Mouse (Mus musculus) gastrocnemius, adult 2 months (tissue): ENCODE measurements around the gene Ccdc61. TPM values are rescaled to one million over a fixed set of nuclear protein-coding genes. Genes with fewer than 3 reads are reported as not detected.

ENCODE experiments used
- DNase-seq: peaks from one replicate; pipeline ENCODE4 v3.0.0; 2022
- H3K27ac ChIP-seq: fragments of 200-600 bp; 2 replicates; pipeline ENCODE4 v1.8.1; 2022; ENCODE audit warnings: mild to moderate bottlenecking
- H3K4me3 ChIP-seq: fragments of 200-600 bp; 2 replicates; pipeline ENCODE4 v1.8.1; 2022; ENCODE audit warnings: mild to moderate bottlenecking, moderate library complexity
- CTCF ChIP-seq: fragments of 200-600 bp; IDR thresholded peaks from 2 replicates; pipeline ENCODE4 v1.8.1; 2022; ENCODE audit warnings: antibody characterized with exemption, mild to moderate bottlenecking, moderate library complexity
- intact Hi-C: fragments of 180-260 bp; cut with DNase I; formaldehyde crosslinking; loops from one replicate; pipeline ENCODE4 v1.15.1; 2025
- long read RNA-seq, 2 experiments: library from polyadenylated mRNA; stranded (forward); transcript quantifications; one replicate each; pipeline ENCODE4 v2.0.0; 2021
- total RNA-seq, 2 experiments: library from RNA; stranded (reverse); gene quantifications; 2 replicates each; pipeline ENCODE4 v1.2.3; 2021

Gene Ccdc61
- 1 to 10 TPM; 4.1 to 5.6 TPM for total RNA-seq
- long read RNA-seq, experiment 1, transcript Ccdc61-201 (14 exons, 2,022 nt), result major isoform, 6 of 15 reads
- long read RNA-seq, experiment 1, partial matches to known transcripts, result 1 of 15 reads
- long read RNA-seq, experiment 1, other reads (novel, unspliced or antisense), result 7 of 15 reads
- long read RNA-seq, experiment 2, transcript Ccdc61-201 (14 exons, 2,022 nt), result major isoform, 6 of 13 reads
- long read RNA-seq, experiment 2, partial matches to known transcripts, result 0 of 13 reads
- long read RNA-seq, experiment 2, other reads (novel, unspliced or antisense), result 7 of 13 reads

DNA sequence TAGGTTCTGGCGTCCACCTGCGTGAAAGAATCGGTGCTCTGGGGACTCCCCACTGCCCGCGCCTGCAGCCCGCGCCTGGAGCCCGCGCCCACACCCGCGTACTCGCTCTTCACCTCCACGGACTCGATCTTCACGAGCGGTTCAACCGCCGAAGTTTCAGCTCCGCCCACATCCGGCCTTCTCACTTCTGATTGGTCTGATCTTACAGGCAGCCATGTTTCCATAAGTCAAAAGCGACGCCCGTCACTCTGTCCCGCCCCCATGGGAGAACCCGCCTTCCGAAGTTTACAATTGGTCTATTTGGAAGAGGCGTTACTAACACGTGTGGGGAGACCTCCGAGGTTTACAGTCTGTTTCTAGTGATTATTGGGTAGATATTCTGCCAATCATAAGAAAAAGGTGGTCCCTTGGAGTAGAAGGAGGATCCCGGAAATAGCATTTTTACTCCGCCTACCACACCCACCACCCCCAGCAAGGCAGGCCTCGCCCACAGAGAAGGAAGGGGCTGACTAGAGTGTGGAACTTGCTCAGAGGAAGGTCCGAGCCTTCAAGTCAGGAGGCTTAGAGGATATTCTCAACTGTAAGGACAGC is at the start of gene Ccdc61:
Gene Ccdc61, minus strand, starts transcription at position 175 of the 591 bp plus-strand sequence.
- intact Hi-C loops, result no loop called here
- TF ChIP-seq CTCF, result no peak

DNA sequence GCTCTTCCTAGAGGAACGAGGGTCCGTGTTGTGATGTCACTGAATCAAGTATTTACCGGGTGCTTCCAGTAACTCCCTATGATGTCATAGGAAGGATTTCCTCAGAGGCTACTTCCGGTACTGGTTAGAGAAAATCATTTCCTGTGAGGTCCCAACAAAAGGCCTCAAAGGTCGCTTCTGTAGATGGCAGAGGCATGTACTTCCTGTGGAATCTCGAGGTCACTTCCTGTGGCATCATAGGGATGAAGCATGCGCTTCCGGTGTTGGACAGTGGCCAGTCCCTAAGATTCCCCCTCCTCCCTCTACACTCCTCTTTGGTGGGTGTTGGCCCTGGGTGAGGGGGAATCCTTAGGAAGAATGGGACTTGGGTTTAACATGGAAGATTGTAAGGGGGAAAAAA is 49.2 kb upstream of the Ccdc61 start:
- H3K27ac ChIP-seq, result peak overlapping the region; percentile 76

More for the DNA sequence above, at the start of gene Ccdc61:
- peak within 1 kb of the TSS; percentile 97 for H3K4me3 ChIP-seq
- peak within 1 kb of the TSS; percentile 81 for H3K27ac ChIP-seq
- DNase-seq, result peak; percentile 96

GRCm38 (mm10) chr7:18958384-18958766 is 48.2 kb upstream of the Ccdc61 start:
- peak overlapping the region; percentile 76 for H3K27ac ChIP-seq
- TF ChIP-seq CTCF, result no peak
- no peak for DNase-seq
- intact Hi-C loops, result no loop called here
- H3K4me3 ChIP-seq, result peak overlapping the region; percentile 81

More for the DNA sequence above, 49.2 kb upstream of the Ccdc61 start:
- H3K4me3 ChIP-seq, result no peak overlapping the region
- DNase-seq, result peak; percentile 27
- TF ChIP-seq CTCF, result no peak
- intact Hi-C loops, result no loop called here

DNA sequence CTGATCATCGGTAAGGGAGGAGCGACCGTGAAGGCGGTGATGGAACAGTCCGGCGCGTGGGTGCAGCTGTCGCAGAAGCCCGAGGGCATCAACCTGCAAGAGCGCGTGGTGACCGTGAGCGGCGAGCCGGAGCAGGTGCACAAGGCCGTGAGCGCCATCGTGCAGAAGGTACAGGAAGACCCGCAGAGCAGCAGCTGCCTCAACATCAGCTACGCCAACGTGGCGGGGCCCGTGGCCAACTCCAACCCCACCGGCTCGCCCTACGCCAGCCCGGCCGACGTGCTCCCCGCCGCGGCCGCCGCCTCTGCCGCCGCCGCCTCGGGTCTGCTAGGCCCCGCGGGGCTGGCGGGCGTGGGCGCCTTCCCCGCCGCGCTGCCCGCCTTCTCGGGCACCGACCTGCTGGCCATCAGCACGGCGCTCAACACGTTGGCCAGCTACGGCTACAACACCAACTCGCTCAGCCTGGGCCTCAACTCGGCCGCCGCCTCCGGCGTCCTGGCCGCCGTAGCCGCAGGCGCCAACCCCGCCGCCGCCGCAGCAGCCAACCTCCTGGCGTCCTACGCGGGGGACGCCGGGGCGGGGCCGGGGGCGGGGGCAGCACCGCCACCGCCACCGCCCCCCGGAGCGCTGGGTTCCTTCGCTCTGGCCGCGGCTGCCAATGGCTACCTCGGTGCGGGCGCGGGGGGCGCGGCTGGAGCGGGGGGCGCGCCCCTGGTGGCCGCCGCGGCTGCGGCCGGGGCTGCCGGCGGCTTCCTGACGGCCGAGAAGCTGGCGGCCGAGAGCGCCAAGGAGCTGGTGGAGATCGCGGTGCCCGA is 47.6 kb upstream of the Ccdc61 start:
- TF ChIP-seq CTCF, result peak; percentile 12; the same call in 1 of the 2 replicates
- Histone ChIP-seq H3K4me3 (peak overlapping the region; percentile 81), H3K27ac (peak overlapping the region; percentile 80)
- intact Hi-C loops, result no loop called here
- DNase-seq, result peak; percentile 82

GRCm38 (mm10) chr7:18951397-18951796 is 41.2 kb upstream of the Ccdc61 start:
- TF ChIP-seq CTCF, result no peak
- DNase-seq, result peak; percentile 51
- intact Hi-C loops, result no loop called here
- no peak overlapping the region for H3K4me3 ChIP-seq
- H3K27ac ChIP-seq, result no peak overlapping the region

GRCm38 (mm10) chr7:18950523-18951315 is 40.5 kb upstream of the Ccdc61 start:
- no peak for DNase-seq
- intact Hi-C loops, result no loop called here
- H3K27ac ChIP-seq, result peak overlapping the region; percentile 85
- TF ChIP-seq CTCF, result no peak
- H3K4me3 ChIP-seq, result no peak overlapping the region

DNA sequence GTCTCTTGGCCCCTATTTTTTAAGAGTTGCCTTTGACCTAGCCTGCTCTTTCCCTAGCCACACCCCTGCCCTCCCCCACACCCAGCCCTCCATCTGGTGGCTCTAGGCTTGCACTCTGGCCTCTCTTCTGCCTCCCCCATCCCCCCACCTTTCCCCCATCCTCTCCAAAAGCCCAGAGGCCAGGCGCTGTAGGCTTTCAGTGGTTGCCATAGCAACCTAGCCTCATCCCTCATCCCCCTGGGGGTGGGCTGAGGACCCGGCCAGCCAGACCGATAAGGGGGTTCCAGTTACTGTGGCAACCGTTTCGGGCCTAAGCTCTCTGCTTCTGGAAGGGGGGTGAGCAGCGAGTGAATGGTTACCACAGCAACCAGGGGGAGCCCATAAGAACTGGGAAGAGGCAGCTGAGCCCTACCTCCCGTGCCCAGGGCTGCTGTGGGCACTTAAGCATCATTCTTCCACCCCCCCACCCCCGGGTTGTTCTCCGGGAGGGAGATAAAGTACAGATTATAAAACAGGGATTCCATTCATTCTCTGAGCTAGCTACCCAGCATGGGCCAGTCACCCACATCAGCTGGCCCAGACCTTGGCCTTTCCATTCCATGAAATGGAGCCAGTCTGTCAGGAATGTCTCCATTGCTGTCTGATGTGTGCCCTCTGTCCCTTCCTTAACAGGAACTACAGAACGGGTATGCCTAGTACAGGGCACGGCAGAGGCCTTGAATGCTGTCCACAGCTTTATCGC is 39.7 kb upstream of the Ccdc61 start:
- peak overlapping the region; percentile 85 for H3K27ac ChIP-seq
- intact Hi-C loops, result loop anchor here (2.0 kb wide), 1 partner anchor 23 kb away; no protein-coding TSS in a partner anchor
- no peak for TF ChIP-seq CTCF
- H3K4me3 ChIP-seq, result no peak overlapping the region
- DNase-seq, result no peak

- no peak for TF ChIP-seq CTCF
- peak; percentile 55 for DNase-seq
Measured at GRCm38 (mm10) chr7:18948151-18948550, 37.9 kb upstream of the Ccdc61 start.

DNA sequence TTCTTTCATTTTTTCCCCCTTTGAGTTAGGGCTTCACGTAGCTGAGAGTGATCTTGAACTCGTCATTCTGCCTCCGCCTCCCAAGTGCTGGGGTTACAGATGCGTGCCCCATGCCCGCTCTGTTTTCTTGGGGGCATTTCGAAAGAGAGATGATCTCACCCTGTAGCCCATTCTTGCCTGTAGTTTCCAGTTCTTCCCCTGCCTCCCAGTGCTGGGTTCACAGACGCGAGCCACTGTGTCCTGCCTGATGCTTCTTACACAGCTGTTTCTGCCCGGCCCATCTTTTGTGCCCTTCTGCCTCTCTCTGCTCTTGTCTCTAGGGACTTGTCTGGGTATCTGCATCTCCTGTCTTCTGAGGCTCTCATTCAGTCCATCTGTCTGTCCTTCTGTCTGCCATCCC is 32.6 kb upstream of the Ccdc61 start:
- Histone ChIP-seq H3K27ac (peak overlapping the region; percentile 31; the same call in 1 of the 2 replicates), H3K4me3 (no peak overlapping the region)
- TF ChIP-seq CTCF, result no peak
- intact Hi-C loops, result no loop called here
- no peak for DNase-seq

More at GRCm38 (mm10) chr7:18948151-18948550, 37.9 kb upstream of the Ccdc61 start:
- intact Hi-C loops, result loop anchor here (2.0 kb wide), 1 partner anchor 21 kb away; no protein-coding TSS in a partner anchor
- Histone ChIP-seq H3K4me3 (no peak overlapping the region), H3K27ac (peak overlapping the region; percentile 85)

DNA sequence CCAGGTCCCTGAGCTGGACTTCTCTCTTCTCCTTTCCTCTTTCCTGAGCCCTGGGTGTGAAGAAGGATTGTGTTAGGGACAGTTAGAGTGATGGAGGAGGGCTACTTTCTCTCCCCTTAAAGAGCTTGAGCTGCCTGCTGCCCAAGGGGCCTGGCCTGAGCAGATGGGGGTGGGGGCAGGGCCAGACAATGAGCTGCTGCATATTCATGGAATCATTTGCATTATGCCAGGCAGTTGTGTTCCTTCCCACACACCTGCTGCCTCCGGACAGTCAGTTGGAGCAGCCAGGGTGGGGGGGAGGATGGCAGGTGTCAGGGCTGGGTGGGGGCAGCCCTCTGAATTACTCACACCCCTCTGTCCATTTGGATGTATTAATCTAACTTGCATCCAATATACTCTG is 32.2 kb upstream of the Ccdc61 start:
- Histone ChIP-seq H3K27ac (peak overlapping the region; percentile 56), H3K4me3 (no peak overlapping the region)
- no peak for TF ChIP-seq CTCF
- no peak for DNase-seq
- intact Hi-C loops, result no loop called here

DNA sequence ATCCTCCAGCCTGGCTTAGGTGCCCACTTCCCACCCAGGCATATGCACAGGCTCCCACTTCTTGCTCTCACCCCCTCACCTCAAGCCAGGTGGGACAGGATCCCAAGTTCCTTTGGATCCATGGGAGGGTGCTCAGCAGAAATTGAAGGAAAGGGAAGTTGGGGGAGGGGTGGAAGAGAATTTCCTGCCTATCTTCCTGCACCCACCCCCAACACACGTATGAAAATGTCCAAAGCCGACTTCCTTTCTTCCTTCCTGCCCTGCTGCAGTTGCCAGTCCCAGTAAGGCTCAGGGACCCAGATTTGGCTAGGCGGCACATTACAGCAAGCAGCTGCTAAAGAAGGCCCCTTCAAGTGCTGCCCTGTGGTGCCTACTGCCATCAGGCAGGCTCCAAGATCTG is 17.5 kb upstream of the Ccdc61 start:
- H3K4me3 ChIP-seq, result peak overlapping the region; percentile 73
- intact Hi-C loops, result loop anchor here (2.0 kb wide), 1 partner anchor 21 kb away; no protein-coding TSS in a partner anchor
- peak; percentile 33 for DNase-seq
- H3K27ac ChIP-seq, result peak overlapping the region; percentile 87
- no peak for TF ChIP-seq CTCF
